Comparison of ENCODE assay signal across 10 mouse cellular contexts in genomic region chr3:96486828-96487559, GRCm38 (mm10). TPM values are rescaled to one million over a fixed set of nuclear protein-coding genes. Genes with fewer than 3 reads are reported as not detected.
A peak's percentile ranks its signal among the peaks of the same experiment; 100 is the strongest.
DNase-seq lines count a peak whose midpoint lies in the region; ATAC-seq and TF ChIP-seq lines count a peak whose summit lies in the region.
"Not testable (repeated sequence)": the region's sequence is repeated elsewhere in the genome, so short reads cannot be mapped to it uniquely, and the experiment has no call there.
"Had no signal": no experiment of that assay in that cellular context is flagged by ENCODE, and none has a peak within 500 bp of the region (broad histone marks: within the 10 kb centered on the region; RNA-seq: fewer than 3 reads in every experiment).

No protein-coding gene starts in this region.

- H3K27ac ChIP-seq in bone marrow, adult 2 months (ENCODE audit: control insufficient read depth, insufficient read depth, low read depth, low read length, poor library complexity) = peak overlapping the region; percentile 69
- peak overlapping the region; percentile 41; the same call in 1 of the 2 replicates for H3K27ac ChIP-seq in heart, embryonic 11.5 days (ENCODE audit: low read depth, low read length)
- not testable (repeated sequence) for H3K27ac ChIP-seq in limb, embryonic 13.5 days; macrophage; neural tube, embryonic 11.5 days (ENCODE audit: low read depth, low read length)
- peak overlapping the region; percentile 71 for H3K27ac ChIP-seq in thymus, adult 2 months (ENCODE audit: control insufficient read depth, insufficient read depth, low read length)

- peak overlapping the region; percentile 63 for H3K4me2 ChIP-seq in heart, embryonic 11.5 days
- H3K4me2 ChIP-seq in limb, embryonic 13.5 days (replicated peaks) = peak overlapping the region; percentile 69
- peak overlapping the region; percentile 37 for H3K4me2 ChIP-seq in neural tube, embryonic 11.5 days (ENCODE audit: low read depth)

- peak overlapping the region; percentile 12; the same call in 1 of the 2 replicates for H3K9ac ChIP-seq in heart, embryonic 11.5 days (ENCODE audit: low read depth, low read length)
- H3K9ac ChIP-seq in limb, embryonic 13.5 days; neural tube, embryonic 11.5 days (ENCODE audit: low read length): not testable (repeated sequence)

- 6% methylated on average over 9 of the region's 38 CpGs for WGBS in bone marrow, adult 2 months
- 21% methylated on average over 5 of the region's 38 CpGs for WGBS in heart, embryonic 11.5 days (ENCODE audit: insufficient replicate concordance)
- 8% methylated on average over 7 of the region's 38 CpGs for WGBS in limb, embryonic 13.5 days
- WGBS in macrophage (ENCODE audit: missing documents) = 37% methylated on average over 3 of the region's 38 CpGs
- WGBS in neural tube, embryonic 11.5 days = 15% methylated on average over 5 of the region's 38 CpGs
- WGBS in thymus, adult 2 months = 8% methylated on average over 9 of the region's 38 CpGs

- H3K4me1 ChIP-seq in bone marrow, adult 2 months (ENCODE audit: control insufficient read depth, insufficient read depth, low read length); heart, embryonic 11.5 days (ENCODE audit: control insufficient read depth, insufficient read depth, low read length); neural tube, embryonic 11.5 days (ENCODE audit: control insufficient read depth, insufficient read depth, low read length); thymus, adult 2 months (replicated peaks; ENCODE audit: control insufficient read depth, insufficient read depth, low read length): not testable (repeated sequence)
- H3K4me1 ChIP-seq in erythroblast, embryonic 14.5 days (ENCODE audit: control insufficient read depth) = peaks cover 16% of the 10 kb centered on the region
- H3K4me1 ChIP-seq in limb, embryonic 13.5 days = peaks cover 11% of the 10 kb centered on the region; the same call in 1 of the 2 replicates

- peak overlapping the region; percentile 18 for H3K4me3 ChIP-seq in bone marrow, adult 2 months (replicated peaks; ENCODE audit: control insufficient read depth, low read depth, low read length)
- peak overlapping the region; percentile 68 for H3K4me3 ChIP-seq in erythroblast, embryonic 14.5 days (replicated peaks)
- not testable (repeated sequence) for H3K4me3 ChIP-seq in heart, embryonic 11.5 days (ENCODE audit: low read depth, low read length)
- H3K4me3 ChIP-seq in limb, embryonic 13.5 days = peak overlapping the region; percentile 42
- peak overlapping the region; percentile 22; the same call in 1 of the 2 replicates for H3K4me3 ChIP-seq in macrophage (ENCODE audit: inconsistent target)
- H3K4me3 ChIP-seq in neural tube, embryonic 11.5 days (ENCODE audit: low read depth, low read length) = 0 out of 2 replicates have a peak overlapping the region, but pooled peaks have one; percentile 18
- peak overlapping the region; percentile 36; the same call in 1 of the 2 replicates for H3K4me3 ChIP-seq in thymus, adult 2 months (ENCODE audit: control insufficient read depth, insufficient read depth, low read length)

- not testable (repeated sequence) for H3K27me3 ChIP-seq in erythroblast, embryonic 14.5 days (ENCODE audit: control insufficient read depth); heart, embryonic 11.5 days (ENCODE audit: control insufficient read depth, insufficient read depth, low read length); neural tube, embryonic 11.5 days (ENCODE audit: control insufficient read depth, insufficient read depth, low read length); thymus, adult 2 months (ENCODE audit: control insufficient read depth, insufficient read depth, low read length)
- 0 out of 2 replicates have a peak, but pooled peaks cover 12% of the 10 kb centered on the region for H3K27me3 ChIP-seq in limb, embryonic 13.5 days

- peak; percentile 62 for DNase-seq in induced T-regulatory cell, adult 2 months (ENCODE audit: low read depth)
- not testable (repeated sequence) for DNase-seq in neural tube, embryonic 11.5 days (ENCODE audit: low spot score); thymus, adult 2 months

- not testable (repeated sequence) for TF ChIP-seq CTCF in bone marrow, adult 2 months (IDR thresholded peaks at IDR 0.05; ENCODE audit: control insufficient read depth, insufficient read depth, low read length); thymus, adult 2 months (IDR thresholded peaks at IDR 0.05; ENCODE audit: borderline replicate concordance, control insufficient read depth, extremely low read depth, insufficient read depth, low read length, poor library complexity)

- not testable (repeated sequence) for H3K9me3 ChIP-seq in erythroblast, embryonic 14.5 days (ENCODE audit: control insufficient read depth, low read length); heart, embryonic 11.5 days (replicated peaks; ENCODE audit: control insufficient read depth, low read length); limb, embryonic 13.5 days; neural tube, embryonic 11.5 days (ENCODE audit: control insufficient read depth, low read length)

- not testable (repeated sequence) for TF ChIP-seq POLR2A in bone marrow, adult 2 months (IDR thresholded peaks at IDR 0.05; ENCODE audit: borderline replicate concordance, control insufficient read depth, low read depth, low read length); thymus, adult 2 months (IDR thresholded peaks at IDR 0.05; ENCODE audit: control insufficient read depth, extremely low read depth, insufficient read depth, low read length, poor library complexity)

- H3K79me2 ChIP-seq in macrophage (ENCODE audit: inconsistent target) = not testable (repeated sequence)

- ATAC-seq in heart, embryonic 11.5 days (replicated peaks; ENCODE audit: insufficient number of reproducible peaks, low FRiP score, low TSS enrichment) = peak; percentile 80
- peak; percentile 79 for ATAC-seq in limb, embryonic 13.5 days (ENCODE audit: low FRiP score, low read depth)
- peak; percentile 83 for ATAC-seq in neural tube, embryonic 11.5 days (ENCODE audit: insufficient read depth, low FRiP score, low TSS enrichment)

- not testable (repeated sequence) for H3K36me3 ChIP-seq in erythroblast, embryonic 14.5 days (ENCODE audit: control insufficient read depth); heart, embryonic 11.5 days (ENCODE audit: control insufficient read depth, insufficient read depth, low read length); limb, embryonic 13.5 days; macrophage (ENCODE audit: inconsistent target); neural tube, embryonic 11.5 days (ENCODE audit: control insufficient read depth, insufficient read depth, low read length); thymus, adult 2 months (ENCODE audit: control insufficient read depth, insufficient read depth, low read length)

RNA-seq across cellular contexts. Expression of gene BC107364, which starts 34.9 kb away (rescaled TPM):
- not detected in 2 replicates for polyA plus RNA-seq in bone marrow, adult 2 months (2011; ENCODE audit: insufficient read depth, insufficient read length, low replicate concordance, missing spikeins)
- not detected in 2 replicates for polyA plus RNA-seq in erythroblast, embryonic 14.5 days (2012)
- polyA plus RNA-seq in heart, embryonic 11.5 days (2014; fragmentation: Nextera tagmentation; extraction: Ambion mirVana) = 0.43 TPM in 1 of 2 replicates, not detected in the other
- polyA plus RNA-seq in limb, embryonic 13.5 days (2015; fragmentation: Nextera tagmentation; extraction: Ambion mirVana) = not detected in 2 replicates
- total RNA-seq in macrophage (2018; cell fraction: chromatin; rRNA removed) = not detected
- total RNA-seq in macrophage (2018; cell fraction: cytosol; rRNA removed) = not detected
- total RNA-seq in macrophage (2018; cell fraction: nucleus; rRNA removed) = not detected
- not detected in 3 replicates for polyA plus RNA-seq in macrophage (2018)
- not detected in 2 replicates for polyA plus RNA-seq in neural tube, embryonic 11.5 days (2014; fragmentation: Nextera tagmentation; extraction: Ambion mirVana)
- 0.09 and 0.32 TPM in 2 replicates for polyA plus RNA-seq in thymus, adult 2 months (2012; rRNA removed)
- total RNA-seq: gastrocnemius, adult 8-10 months; layer of hippocampus, postnatal 14 days had no signal

RNA-seq across cellular contexts. Expression of gene Hfe2, which starts 38.0 kb away (rescaled TPM):
- polyA plus RNA-seq in bone marrow, adult 2 months (2011; ENCODE audit: insufficient read depth, insufficient read length, low replicate concordance, missing spikeins) = 0.75 TPM in 1 of 2 replicates, not detected in the other
- not detected in 2 replicates for polyA plus RNA-seq in erythroblast, embryonic 14.5 days (2012)
- polyA plus RNA-seq in heart, embryonic 11.5 days (2014; fragmentation: Nextera tagmentation; extraction: Ambion mirVana) = 7.4 and 9.3 TPM in 2 replicates
- polyA plus RNA-seq in limb, embryonic 13.5 days (2015; fragmentation: Nextera tagmentation; extraction: Ambion mirVana) = 10.3 and 10.6 TPM in 2 replicates
- total RNA-seq in macrophage (2018; cell fraction: chromatin; rRNA removed) = not detected
- not detected for total RNA-seq in macrophage (2018; cell fraction: cytosol; rRNA removed)
- not detected for total RNA-seq in macrophage (2018; cell fraction: nucleus; rRNA removed)
- polyA plus RNA-seq in macrophage (2018) = not detected in 3 replicates
- polyA plus RNA-seq in neural tube, embryonic 11.5 days (2014; fragmentation: Nextera tagmentation; extraction: Ambion mirVana) = 3.1 and 3.6 TPM in 2 replicates
- 1.3 and 10.4 TPM in 2 replicates for polyA plus RNA-seq in thymus, adult 2 months (2012; rRNA removed)
